Mouse (Mus musculus) lung, postnatal 0 days (tissue): ENCODE results near the gene Slc2a9.

Experiments
- CTCF ChIP-seq: IDR thresholded peaks from 2 replicates; pipeline ENCODE4 v1.5.1; 2016; ENCODE audit warnings: antibody characterized with exemption, mild to moderate bottlenecking
- EP300 ChIP-seq: IDR thresholded peaks from 2 replicates; pipeline ENCODE4 v1.6.1; 2016; ENCODE audit warnings: antibody characterized with exemption, mild to moderate bottlenecking, control low read depth

DNA sequence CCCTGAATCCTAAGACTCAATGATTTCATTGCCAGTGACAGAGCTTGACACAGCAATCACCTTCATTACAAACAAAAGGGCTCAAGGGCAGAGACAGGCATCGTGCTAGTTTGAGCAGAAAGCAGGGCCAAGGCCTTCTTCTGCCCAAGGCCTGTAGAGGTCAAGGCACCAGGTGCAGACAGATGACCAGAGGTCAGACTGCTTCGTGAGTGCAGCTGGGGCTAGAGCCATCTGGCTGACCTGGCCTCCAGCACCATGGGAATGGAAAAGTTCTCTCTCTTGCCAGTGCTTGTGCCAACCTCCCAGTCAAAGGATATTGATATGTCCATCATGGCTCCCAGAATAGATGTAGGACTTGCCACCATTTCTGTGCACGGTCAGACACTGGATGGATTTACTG, 33.9 kb upstream of the Slc2a9 start:
- no peak for TF ChIP-seq CTCF
- no peak for TF ChIP-seq EP300
